Mouse (Mus musculus): ENCODE data around the gene Zscan2. TPM values are rescaled to one million over a fixed set of nuclear protein-coding genes. Genes with fewer than 3 reads are reported as not detected.

Gene Zscan2
- polyA plus RNA-seq, 1 experiment from 2014 or later = 2.4 TPM

DNA sequence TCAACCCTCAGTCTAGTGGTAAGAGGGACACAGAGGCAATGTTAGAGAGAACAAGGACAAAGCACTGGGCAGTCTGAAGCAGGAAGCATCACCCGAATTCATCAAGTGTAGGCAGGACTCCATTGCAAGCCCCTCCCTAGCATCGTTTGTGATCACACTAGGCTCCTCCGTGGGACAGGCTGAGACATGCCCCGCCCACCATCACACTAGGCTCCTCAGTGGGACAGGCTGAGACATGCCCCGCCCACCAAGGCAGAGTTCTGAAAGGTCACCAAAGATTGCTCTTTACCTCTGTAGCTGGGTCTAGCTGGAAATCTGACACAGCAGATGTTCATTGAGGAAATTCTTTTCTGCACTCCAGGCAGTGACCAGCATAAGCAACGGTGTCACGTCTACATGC lies 50.3 kb downstream of the Zscan2 start:
- 75% methylated on average over 7 of the region's 7 CpGs for WGBS
- peaks cover 61% of the 10 kb centered on the region for H3K36me3 ChIP-seq (ENCODE audit: control insufficient read depth, insufficient read depth, low read length)
- no peaks in the 10 kb centered on the region for H3K9me3 ChIP-seq (ENCODE audit: control insufficient read depth, low read length)
- no peaks in the 10 kb centered on the region for H3K27me3 ChIP-seq (replicated peaks; ENCODE audit: control insufficient read depth, insufficient read depth, low read length)
- H3K27ac ChIP-seq (ENCODE audit: low read depth) = no peak overlapping the region
- no peaks in the 10 kb centered on the region for H3K4me1 ChIP-seq (replicated peaks; ENCODE audit: control insufficient read depth, insufficient read depth, low read length)
- H3K4me2 ChIP-seq (ENCODE audit: low read length) = no peak overlapping the region
- H3K9ac ChIP-seq (ENCODE audit: low read length) = no peak overlapping the region
- DNase-seq (ENCODE audit: low spot score) = no peak
- no peak for ATAC-seq (replicated peaks; ENCODE audit: low FRiP score, low TSS enrichment, low read depth)
- H3K4me3 ChIP-seq (ENCODE audit: low read depth, low read length) = no peak overlapping the region

DNA sequence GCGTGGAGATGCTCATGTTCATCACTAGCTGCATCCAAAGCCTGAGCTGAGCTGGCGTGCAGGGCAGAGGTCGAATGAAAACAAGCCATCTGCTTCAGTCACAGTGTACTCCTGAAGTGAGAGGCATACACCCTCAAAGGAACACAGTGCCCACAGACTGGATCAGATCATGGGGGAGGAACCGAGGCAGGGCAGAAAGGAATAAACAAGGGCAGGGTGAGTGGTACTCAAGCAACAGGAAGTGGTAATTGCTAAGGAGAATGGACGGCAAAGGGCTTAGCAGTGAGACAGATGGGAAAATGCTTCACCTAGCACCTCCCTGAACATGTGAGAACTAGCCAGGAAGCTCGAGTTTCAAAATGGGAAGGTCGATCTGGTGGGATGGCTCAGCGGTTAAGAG lies 51.8 kb downstream of the Zscan2 start:
- no peak overlapping the region for H3K4me2 ChIP-seq (ENCODE audit: low read length)
- peaks cover 74% of the 10 kb centered on the region for H3K36me3 ChIP-seq (ENCODE audit: control insufficient read depth, insufficient read depth, low read length)
- no peaks in the 10 kb centered on the region for H3K4me1 ChIP-seq (replicated peaks; ENCODE audit: control insufficient read depth, insufficient read depth, low read length)
- 81% methylated on average over 8 of the region's 8 CpGs for WGBS
- no peak overlapping the region for H3K4me3 ChIP-seq (ENCODE audit: low read depth, low read length)
- no peaks in the 10 kb centered on the region for H3K27me3 ChIP-seq (replicated peaks; ENCODE audit: control insufficient read depth, insufficient read depth, low read length)
- DNase-seq (ENCODE audit: low spot score) (no peak), ATAC-seq (replicated peaks; ENCODE audit: low FRiP score, low TSS enrichment, low read depth) (no peak)
- no peak overlapping the region for H3K27ac ChIP-seq (ENCODE audit: low read depth)
- H3K9ac ChIP-seq (ENCODE audit: low read length) = no peak overlapping the region
- H3K9me3 ChIP-seq (ENCODE audit: control insufficient read depth, low read length) = no peaks in the 10 kb centered on the region

DNA sequence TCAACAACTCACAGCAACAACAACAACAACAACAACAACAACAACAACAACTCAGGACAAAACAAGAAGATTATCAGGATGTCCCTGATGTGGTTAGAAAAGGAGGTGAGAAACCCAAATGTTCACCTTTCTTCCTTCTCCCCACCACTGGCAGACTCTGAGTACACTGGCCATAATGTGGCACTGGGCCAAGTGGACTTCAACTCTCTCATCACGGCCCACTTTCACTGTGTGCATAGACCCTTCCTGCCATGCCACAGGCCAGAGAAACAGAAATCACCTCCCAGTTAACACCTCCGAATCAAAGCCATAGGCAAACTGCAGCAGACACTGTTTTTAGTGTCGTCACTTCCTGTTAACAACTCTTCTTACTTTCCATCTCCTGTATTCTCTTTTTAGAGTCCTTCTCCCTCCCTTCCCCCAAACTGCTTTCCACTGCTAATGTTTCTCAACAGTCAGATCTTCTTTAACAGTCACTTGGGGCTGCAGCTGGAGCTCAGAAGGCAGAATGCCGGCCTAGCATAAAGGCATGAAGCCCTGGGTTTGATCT lies 57.3 kb downstream of the Zscan2 start:
- H3K4me1 ChIP-seq (replicated peaks; ENCODE audit: control insufficient read depth, insufficient read depth, low read length) = no peaks in the 10 kb centered on the region
- no peak overlapping the region for H3K9ac ChIP-seq (ENCODE audit: low read length)
- ATAC-seq (replicated peaks; ENCODE audit: low FRiP score, low TSS enrichment, low read depth) (no peak), DNase-seq (ENCODE audit: low spot score) (no peak)
- no peak overlapping the region for H3K27ac ChIP-seq (ENCODE audit: low read depth)
- no peak overlapping the region for H3K4me3 ChIP-seq (ENCODE audit: low read depth, low read length)
- H3K27me3 ChIP-seq (replicated peaks; ENCODE audit: control insufficient read depth, insufficient read depth, low read length) = no peaks in the 10 kb centered on the region
- no peak overlapping the region for H3K4me2 ChIP-seq (ENCODE audit: low read length)
- peaks cover 78% of the 10 kb centered on the region for H3K36me3 ChIP-seq (ENCODE audit: control insufficient read depth, insufficient read depth, low read length)
- 86% methylated on average over 4 of the region's 4 CpGs for WGBS
- H3K9me3 ChIP-seq (ENCODE audit: control insufficient read depth, low read length) = no peaks in the 10 kb centered on the region

DNA sequence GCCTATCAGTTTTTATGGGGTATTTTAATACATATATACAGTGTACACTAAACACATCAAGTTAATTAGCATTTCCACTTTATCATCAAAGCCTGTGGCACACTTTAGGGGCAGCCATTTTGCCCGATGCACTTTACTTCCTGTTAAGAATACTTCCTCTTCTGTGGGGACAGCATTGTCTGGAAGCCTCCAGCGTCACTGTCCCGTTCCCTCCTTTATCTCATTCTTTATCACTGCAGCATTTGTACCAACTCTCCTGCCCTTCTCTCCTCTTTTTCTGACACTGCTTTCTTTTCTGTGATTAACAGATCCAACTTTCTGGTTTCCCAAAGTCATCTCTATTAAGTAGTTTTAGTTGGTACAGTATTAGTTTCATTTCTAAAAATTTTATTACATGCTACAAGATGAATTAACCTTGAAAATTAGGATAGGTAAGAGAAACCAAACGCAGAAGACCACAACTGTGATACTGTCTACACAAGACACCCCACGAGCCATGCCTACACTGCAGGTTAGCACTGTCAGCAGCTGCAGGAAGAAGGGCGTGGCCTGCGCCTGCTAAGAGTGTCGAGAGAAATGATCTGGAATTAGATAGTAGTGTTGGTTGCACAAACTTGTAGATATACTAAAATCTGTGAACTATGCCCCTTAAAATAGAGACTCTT lies 58.4 kb downstream of the Zscan2 start:
- no peaks in the 10 kb centered on the region for H3K27me3 ChIP-seq (replicated peaks; ENCODE audit: control insufficient read depth, insufficient read depth, low read length)
- peaks cover 76% of the 10 kb centered on the region for H3K36me3 ChIP-seq (ENCODE audit: control insufficient read depth, insufficient read depth, low read length)
- ATAC-seq (replicated peaks; ENCODE audit: low FRiP score, low TSS enrichment, low read depth) (no peak), DNase-seq (ENCODE audit: low spot score) (no peak)
- no peak overlapping the region for H3K9ac ChIP-seq (ENCODE audit: low read length)
- no peaks in the 10 kb centered on the region for H3K4me1 ChIP-seq (replicated peaks; ENCODE audit: control insufficient read depth, insufficient read depth, low read length)
- no peak overlapping the region for H3K4me2 ChIP-seq (ENCODE audit: low read length)
- H3K4me3 ChIP-seq (ENCODE audit: low read depth, low read length) = no peak overlapping the region
- WGBS = 77% methylated on average over 8 of the region's 8 CpGs
- no peak overlapping the region for H3K27ac ChIP-seq (ENCODE audit: low read depth)
- no peaks in the 10 kb centered on the region for H3K9me3 ChIP-seq (ENCODE audit: control insufficient read depth, low read length)

DNA sequence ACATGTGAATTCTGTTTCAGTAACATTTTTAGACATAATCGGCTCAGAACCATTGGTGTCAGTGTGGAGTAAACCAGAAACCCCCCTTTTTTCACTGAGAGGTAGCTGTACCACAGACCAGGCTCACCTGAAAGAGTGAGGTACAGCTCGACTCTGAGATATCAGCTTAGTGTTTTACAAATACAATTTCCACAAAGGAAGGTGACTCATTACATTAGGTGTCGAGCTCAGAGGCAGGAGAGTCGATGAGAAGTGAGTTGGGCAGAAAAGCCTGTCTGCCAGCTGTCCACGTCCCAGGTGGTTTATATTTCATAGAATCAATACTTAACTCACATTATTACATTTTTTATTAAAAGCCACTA lies 58.9 kb downstream of the Zscan2 start:
- Histone ChIP-seq H3K27me3 (replicated peaks; ENCODE audit: control insufficient read depth, insufficient read depth, low read length) (no peaks in the 10 kb centered on the region), H3K27ac (ENCODE audit: low read depth) (no peak overlapping the region), H3K4me3 (ENCODE audit: low read depth, low read length) (no peak overlapping the region), H3K36me3 (ENCODE audit: control insufficient read depth, insufficient read depth, low read length) (peaks cover 76% of the 10 kb centered on the region), H3K4me1 (replicated peaks; ENCODE audit: control insufficient read depth, insufficient read depth, low read length) (no peaks in the 10 kb centered on the region), H3K9me3 (ENCODE audit: control insufficient read depth, low read length) (no peaks in the 10 kb centered on the region), H3K4me2 (ENCODE audit: low read length) (no peak overlapping the region), H3K9ac (ENCODE audit: low read length) (no peak overlapping the region)
- WGBS = 78% methylated on average over 5 of the region's 5 CpGs
- DNase-seq (ENCODE audit: low spot score) (no peak), ATAC-seq (replicated peaks; ENCODE audit: low FRiP score, low TSS enrichment, low read depth) (no peak)

DNA sequence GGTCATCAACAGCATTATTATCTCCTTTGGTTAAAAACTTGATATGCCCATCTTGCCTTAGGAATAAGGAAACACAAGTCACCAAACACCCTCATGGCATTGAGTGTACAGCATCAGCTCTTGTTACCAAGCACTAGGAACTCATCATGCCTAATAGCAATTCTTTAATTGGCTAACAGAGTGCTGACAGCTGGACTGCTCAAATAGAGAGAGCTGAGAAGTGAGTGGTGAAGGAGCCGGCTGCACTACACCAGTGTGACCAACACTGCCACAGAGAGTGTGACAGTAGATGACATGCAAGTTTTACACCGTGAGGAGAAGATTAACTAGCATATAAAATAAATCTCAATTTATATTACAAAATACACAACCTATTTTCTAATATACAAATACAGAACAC lies 62.4 kb downstream of the Zscan2 start:
- 88% methylated on average over 2 of the region's 2 CpGs for WGBS
- Histone ChIP-seq H3K36me3 (ENCODE audit: control insufficient read depth, insufficient read depth, low read length) (peaks cover 72% of the 10 kb centered on the region), H3K9me3 (ENCODE audit: control insufficient read depth, low read length) (no peaks in the 10 kb centered on the region), H3K27ac (ENCODE audit: low read depth) (no peak overlapping the region), H3K4me1 (replicated peaks; ENCODE audit: control insufficient read depth, insufficient read depth, low read length) (no peaks in the 10 kb centered on the region), H3K27me3 (replicated peaks; ENCODE audit: control insufficient read depth, insufficient read depth, low read length) (no peaks in the 10 kb centered on the region), H3K4me3 (ENCODE audit: low read depth, low read length) (no peak overlapping the region), H3K9ac (ENCODE audit: low read length) (no peak overlapping the region), H3K4me2 (ENCODE audit: low read length) (no peak overlapping the region)
- DNase-seq (ENCODE audit: low spot score) (no peak), ATAC-seq (replicated peaks; ENCODE audit: low FRiP score, low TSS enrichment, low read depth) (no peak)

Other genes with a start within 250 kb of the Zscan2 start
- gene Crtc3, start 172.0 kb upstream of the Zscan2 start, polyA plus RNA-seq (2014; fragmentation: Nextera tagmentation; extraction: Ambion mirVana) = 19.6 and 19.8 TPM in 2 replicates
- gene Iqgap1, start 34.9 kb upstream of the Zscan2 start, polyA plus RNA-seq (2014; fragmentation: Nextera tagmentation; extraction: Ambion mirVana) = 81.7 and 82.5 TPM in 2 replicates
- 34.4 and 37.9 TPM in 2 replicates for gene Wdr73, start 40.3 kb downstream of the Zscan2 start, polyA plus RNA-seq (2014; fragmentation: Nextera tagmentation; extraction: Ambion mirVana)
- gene Nmb, start 44.2 kb downstream of the Zscan2 start, polyA plus RNA-seq (2014; fragmentation: Nextera tagmentation; extraction: Ambion mirVana) = 7.1 and 7.4 TPM in 2 replicates
- 218 and 221 TPM in 2 replicates for gene Sec11a, start 86.9 kb downstream of the Zscan2 start, polyA plus RNA-seq (2014; fragmentation: Nextera tagmentation; extraction: Ambion mirVana)
- gene Zfp592, start 132.8 kb downstream of the Zscan2 start, polyA plus RNA-seq (2014; fragmentation: Nextera tagmentation; extraction: Ambion mirVana) = 14.7 and 16.3 TPM in 2 replicates
- gene Alpk3, start 196.7 kb downstream of the Zscan2 start, polyA plus RNA-seq (2014; fragmentation: Nextera tagmentation; extraction: Ambion mirVana) = 1.2 and 1.4 TPM in 2 replicates

Measured in intestine, embryonic 14.5 days (tissue).